Mouse (Mus musculus) layer of hippocampus, postnatal 10 days (tissue): ENCODE data around the gene Serpinb6a. TPM values are rescaled to one million over a fixed set of nuclear protein-coding genes. Genes with fewer than 3 reads are reported as not detected.
A peak's percentile ranks its signal among the peaks of the same experiment; 100 is the strongest.
"Not testable (repeated sequence)": the region's sequence is repeated elsewhere in the genome, so short reads cannot be mapped to it uniquely, and the experiment has no call there.

Source experiments
- DNase-seq, 2 experiments: peaks; one replicate each; pipeline ENCODE4 v3.0.0; 2021; ENCODE audit warnings: low spot score in 2 of 2
- total RNA-seq, 2 experiments: library from RNA; stranded (reverse); gene quantifications; 2 replicates each; pipeline ENCODE4 v1.2.3; 2021

Gene Serpinb6a
- total RNA-seq, 2 experiments from 2014 or later: 49.6 to 52.9 TPM

DNA sequence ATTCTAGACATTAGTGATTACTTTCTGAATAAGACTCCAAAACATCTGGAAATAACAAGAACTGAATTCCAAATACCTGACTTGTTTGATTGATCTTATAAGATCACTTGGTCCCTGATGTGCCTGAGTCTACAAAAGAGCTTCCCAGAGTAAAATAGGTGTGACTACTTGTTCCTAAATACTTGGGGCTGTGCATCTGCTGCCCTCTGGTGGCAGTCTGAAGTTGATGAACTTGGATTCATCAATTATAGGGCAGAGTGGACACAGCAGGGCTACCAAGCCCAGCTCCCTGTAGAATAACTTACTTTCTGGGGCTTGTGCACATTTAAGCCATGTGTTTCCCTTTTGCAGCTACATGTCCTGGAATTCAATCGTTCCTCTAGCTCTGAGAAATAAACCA lies 7.4 kb downstream of the Serpinb6a start:
- DNase-seq: peak; percentile 68 to 74

DNA sequence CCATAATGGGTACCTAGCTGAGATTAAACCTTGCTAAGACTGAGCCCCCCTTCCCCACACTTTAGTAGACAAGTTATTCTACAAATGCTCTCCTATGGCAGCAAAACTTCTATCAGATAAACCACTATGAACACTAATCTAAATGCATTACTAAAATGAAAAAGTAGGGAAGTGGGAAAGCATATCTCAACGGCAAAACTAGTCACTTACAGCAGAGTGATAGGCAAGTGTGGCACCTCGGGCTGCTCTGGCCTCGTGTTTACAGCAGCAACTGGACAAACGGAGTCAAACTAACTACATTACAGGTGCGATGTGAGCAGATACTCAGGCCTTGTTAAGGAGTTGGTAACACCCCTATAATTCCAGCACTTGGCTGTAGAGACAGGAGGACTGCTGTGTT lies 13.0 kb downstream of the Serpinb6a start:
- no peak for DNase-seq

DNA sequence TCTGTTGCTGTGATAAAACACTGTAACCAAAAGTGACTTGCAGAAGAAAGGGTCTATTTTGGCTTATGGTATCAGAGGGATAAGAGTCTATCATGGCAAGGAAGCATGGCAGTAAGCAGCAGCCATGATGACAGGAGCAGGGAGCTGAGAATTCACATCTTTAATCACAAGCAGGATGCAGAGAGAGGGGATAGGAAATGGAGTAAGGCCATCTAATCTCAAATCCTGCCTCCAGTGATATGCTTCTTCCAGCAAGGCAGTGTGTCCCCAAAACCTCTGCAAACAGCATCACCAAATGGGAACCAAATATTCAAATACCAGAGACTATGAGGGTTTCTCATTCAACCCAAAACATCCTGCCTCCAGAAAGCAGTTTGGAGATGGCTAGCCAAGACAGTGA lies 36.0 kb downstream of the Serpinb6a start:
- no peak for DNase-seq

DNA sequence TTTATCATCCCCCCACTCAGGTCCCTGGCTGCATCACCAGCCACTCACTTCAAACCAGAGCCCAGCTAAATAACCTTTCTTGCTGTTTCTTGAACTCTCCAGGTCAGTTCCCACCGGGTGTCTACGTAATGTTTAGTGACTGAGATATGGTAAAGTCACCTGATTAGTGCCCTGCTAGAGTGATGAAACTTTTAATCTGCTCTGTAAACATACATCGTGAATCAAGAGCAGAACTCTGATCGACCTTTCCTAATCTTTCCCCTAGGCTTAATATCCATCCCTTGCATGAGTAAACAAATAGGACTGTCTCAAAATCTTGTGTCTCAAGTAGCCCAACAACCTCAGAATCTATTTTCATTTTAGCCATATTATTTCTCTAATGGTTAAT lies 36.6 kb downstream of the Serpinb6a start:
- no peak for DNase-seq

DNA sequence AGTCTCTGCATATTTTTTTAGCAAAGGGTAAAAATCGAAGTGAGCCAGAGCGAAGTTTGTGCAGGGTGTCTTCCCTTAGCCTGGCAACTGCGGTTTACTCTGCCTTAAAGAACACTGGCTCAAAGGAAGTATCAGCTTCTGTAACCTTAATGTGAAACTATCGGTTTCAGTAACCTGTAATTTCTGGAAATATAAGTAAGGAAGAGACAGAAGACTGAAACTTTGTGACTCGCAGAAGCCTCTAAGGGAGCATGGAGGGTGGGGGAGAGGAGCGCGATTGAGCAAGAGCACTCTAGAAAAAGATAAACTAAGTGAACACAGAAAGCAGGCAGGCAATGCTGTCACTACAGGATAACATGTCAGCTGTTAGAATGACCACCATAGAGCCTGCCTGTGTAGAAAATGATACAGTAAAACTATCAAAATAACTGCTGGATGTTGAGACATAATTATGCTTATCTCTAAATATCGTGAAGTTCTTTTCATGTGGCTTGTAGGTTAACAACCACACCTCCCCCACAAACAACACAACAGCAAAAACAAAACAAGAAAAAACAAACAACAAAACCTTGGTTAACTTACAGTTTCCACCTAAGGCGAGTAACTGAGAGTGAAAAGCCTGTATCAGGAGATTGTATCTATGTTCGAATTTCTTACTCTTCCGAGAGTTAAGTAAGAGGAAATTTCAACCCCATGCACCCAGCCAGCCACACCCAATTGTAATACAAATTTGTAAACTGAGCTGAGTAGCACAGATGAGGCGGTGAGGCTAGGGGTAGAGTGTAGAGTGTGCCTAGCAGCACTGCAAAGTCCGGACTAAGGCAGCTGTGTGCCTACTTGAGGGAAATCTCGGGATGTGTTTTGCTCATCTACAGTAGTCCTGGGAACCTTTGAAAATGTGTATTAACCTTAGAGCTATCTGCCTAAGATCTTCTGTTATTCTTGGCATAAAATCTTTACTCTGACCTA lies 37.3 kb downstream of the Serpinb6a start:
- DNase-seq: no peak

DNA sequence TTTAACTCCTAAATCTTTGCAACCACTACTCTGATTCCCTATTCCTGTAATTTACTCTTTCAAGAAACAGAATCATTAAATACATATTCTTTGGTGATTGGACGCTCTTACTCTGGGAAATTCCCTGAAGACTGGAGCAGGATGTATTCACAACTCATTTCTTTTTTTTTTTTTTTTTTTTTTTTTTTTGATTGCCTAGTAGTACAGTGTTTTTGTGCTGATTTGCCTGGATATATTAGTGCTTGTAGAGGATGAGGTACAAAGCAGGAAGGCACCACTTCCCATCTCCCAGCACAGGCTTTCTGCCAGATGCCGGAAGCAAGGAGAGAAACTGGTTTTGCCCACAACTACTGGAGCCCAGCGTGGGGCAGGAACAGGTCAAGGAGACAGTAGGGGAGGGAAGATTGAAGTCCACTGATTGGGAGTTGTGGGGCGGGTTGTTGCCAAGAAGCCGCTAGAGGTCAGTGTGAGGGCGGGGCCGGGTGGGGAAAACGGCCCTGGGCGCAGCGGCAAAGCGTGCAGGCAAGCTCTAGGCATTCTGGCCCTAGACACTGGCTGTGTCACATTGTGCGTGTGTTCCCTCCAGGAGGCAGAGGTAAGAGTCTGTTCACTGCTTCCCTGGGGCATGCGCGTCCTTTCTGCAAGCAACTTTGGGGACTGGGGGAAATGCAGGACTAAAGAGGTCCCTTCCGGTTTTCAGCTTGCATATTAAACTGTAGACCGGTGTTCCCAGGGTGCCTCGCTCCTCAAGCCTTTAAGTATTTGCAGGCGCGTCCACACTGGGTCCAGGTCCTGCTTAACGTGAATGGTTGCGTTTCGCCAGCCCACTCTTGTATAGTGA lies 38.2 kb downstream of the Serpinb6a start, which contains the start of gene Nqo2:
Gene Nqo2 (plus strand): TSS at position 482 of the 841 bp plus-strand sequence.
- peak; percentile 62 to 64 for DNase-seq

DNA sequence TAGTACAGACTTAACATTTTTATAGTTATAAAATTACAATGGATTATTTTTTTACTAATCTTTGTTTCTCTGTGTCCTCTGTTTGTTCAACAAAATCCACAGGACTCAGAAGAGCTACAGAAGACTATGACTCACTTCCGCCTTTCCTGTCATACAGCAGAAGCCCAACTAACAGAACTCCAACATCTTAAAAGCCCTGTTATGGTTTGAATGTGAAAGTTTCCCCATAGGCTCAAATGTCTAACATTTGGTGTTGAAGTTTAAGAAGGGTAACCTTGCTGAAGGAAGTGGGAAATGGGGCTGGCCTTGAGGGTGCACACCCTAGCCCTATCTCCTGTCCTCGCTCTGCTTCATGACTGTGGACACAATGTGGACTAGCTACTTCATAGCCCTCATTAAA lies 42.8 kb downstream of the Serpinb6a start:
- DNase-seq: no peak

DNA sequence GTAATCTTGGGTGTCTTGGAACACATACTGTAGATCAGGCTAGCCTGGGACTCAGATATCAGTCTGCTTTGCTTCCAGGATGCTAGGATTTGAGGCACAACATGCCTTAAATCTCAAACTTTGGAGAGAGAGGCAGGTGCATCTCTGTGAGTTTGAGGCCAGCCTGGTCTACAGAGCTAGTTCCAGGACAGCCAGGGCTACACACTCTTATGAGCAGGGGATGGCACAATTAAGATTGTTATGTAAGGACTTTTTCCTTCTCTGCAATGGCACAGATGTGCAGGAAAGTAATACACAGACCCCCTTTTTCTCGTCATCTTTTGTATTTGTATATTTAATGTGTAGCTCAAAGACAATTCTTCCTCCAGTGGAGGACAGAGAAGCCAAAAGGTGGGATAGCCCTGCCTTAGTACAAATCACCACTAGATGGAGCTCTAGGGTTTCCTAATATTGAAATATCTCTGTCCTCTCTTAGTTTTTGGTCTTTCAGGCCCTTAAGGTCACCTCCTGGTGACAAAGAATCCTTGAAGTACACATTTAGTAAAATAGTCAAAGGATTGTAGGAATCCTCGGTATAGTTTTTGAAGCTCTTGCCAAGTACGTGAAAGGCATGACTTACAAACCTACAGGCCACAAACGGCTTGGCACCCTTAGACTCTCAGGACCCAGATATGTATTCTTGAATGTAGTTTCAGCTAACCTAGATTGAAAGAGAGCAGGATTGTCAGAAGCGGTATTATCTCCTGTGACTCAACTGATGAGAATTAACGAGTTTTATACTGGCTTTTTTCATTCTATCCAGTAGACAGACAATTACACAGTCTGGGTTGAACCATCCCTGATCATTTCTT lies 45.8 kb downstream of the Serpinb6a start:
- no peak for DNase-seq

DNA sequence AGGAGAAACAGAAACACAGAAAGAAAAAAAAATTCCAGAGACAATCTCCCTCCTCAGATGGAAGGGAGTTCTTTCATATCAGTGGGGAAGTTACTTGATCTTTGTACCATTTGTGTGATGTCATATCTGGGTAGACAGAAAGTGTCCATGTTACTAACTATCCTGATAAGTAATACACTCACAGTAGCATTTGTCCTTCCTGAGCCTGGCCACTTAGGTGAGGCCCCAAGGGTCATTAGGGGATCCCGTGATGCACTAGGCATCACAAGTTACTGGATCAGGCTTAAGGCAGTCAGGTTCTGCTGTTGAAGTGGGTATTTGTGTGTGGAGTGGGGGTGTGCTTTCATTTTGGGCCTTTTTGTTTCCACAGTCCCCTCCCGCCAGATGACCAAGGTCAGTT lies 49.6 kb downstream of the Serpinb6a start:
- no peak for DNase-seq

DNA sequence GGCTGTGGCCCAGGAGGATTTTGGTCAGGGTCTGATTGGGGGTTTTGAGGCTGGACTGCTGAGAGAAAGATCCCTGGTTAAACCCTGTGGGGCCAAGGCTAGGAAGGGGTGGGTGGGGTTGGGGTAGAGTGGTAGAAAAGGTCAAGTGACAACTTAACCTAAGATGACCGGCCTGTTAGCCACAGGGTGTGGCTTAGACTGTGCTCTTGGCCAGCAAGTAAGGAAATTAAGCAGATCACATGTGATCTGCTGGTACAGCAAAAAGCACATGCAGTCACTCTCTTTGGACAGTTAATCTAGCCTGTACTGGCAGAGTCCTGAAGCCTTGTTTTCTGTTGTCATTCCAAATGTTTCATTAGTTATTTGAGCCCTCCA lies 50.5 kb downstream of the Serpinb6a start:
- no peak for DNase-seq

DNA sequence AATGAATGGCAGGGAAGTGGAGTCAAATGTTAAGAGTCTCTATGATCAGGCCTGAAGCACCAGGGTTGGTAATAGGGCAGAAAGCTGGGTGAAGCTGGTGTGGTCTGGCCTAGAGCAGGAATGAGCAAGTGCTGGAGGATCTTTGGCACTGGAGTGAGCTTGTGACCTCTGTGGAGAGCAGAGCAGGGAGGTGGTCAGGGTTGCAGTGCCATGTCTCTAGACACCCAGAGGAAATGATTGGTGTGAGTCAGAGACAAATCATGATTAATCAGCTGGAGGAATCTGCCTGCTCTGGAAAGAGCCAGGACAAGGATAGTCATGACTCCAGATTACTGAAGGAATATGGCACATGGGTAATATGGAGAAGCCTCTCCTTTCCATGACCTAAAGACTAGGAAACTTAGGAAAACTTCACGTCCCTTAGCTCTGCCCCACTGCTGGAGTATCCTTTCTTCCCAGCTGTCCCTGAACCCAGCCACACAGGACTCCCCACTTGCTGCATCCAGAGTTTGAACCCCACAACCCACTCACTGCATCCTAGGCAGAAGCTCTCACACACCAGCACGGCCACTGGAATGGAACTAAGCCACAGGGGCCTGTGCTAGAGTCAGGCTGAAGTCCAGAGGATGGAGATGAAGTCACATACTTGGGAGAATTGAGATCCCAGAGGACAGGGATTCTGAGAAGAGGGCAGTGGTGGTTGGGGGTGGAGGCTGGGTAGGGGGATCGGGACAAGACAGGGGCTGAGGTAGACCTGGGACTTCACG lies 51.1 kb downstream of the Serpinb6a start:
- DNase-seq: no peak

DNA sequence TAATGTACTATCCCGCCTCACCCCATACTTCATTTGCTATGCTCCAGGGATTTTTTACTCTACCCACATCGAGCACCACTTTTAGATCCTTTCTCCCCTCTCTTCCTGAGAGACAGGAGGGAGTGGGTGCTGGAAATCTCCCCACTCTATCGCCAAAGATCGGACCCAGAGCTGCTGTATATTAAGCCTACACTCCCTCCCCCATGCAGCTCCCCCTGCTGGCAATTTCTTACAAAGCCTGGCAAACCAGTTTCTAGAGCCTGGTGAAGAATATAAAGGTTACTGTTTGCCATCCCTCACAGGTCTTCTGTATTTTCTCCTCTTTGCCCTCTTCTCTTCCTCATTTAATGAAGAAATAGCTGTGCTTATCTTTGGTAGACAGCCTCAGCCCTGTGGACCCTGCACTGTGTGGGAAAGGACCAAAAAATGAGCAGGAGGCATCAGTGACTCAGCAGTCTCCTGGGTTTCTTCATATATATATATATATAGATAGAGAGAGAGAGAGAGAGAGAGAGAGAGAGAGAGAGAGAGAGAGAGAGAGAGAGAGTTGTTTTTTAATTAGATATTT lies 60.3 kb downstream of the Serpinb6a start:
- peak in 1 of 2 experiments; percentile 29 for DNase-seq

DNA sequence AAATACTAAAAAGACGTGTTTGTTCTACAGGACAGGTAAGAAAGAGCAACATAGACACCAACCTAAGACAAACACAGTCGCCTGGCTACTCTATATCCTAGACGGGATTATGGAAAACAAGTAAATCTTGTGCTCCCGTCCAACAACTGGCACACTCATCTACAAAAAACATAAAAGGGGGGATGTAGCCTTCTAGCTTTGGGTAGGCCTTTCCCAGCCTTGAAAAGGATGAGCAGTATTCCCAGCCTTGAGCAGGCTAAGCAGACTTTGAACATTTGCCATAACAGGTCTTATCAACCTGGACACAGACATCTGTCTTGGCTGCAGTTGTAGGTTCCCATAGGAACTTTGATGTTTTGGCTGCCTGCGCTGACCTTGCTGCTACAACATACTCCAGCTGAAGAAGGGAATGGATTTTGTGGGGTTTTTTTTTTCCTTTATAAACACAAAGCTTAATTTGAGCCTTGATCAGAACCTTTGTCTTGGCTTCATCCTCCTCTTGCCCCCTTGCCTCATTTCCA lies 61.2 kb downstream of the Serpinb6a start:
- DNase-seq: no peak

DNA sequence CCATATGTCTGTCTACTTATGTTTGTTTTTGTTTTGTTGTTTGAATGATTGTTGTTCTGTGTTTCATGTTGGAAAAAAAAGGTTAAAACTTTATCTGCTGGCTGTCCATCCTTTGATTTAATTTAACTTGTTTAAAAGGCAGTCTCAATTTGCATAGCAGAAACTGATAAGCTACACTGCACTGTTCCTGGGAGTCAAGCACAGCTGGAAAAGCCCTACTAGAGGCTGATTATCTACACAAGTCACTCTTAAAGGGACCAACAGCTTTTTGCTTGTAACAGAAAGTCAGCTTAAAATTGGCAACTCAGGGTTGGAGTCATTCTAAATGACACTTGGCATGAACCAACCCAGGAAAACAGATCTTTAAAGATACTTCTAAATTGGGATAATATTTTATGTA lies 65.0 kb downstream of the Serpinb6a start:
- not testable (repeated sequence) for DNase-seq

DNA sequence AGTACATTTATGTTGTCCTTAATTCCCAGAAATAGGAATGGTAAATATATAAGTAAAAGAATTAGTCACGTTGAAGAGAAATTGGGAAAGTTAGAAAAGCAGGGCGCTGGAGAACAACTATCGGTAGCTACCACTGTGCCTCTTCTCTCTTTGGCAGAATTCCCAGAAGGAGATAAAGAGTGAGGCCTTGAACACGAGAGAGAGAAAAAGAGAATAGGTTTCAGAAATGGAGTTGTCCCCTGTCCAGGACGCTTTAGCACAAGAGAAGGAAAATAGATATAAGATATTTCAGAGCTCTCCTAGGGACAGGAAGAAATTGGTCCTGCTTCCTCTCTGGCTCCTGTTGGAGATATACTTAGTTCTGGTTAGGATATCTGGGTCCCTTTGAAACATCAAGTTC lies 65.4 kb downstream of the Serpinb6a start:
- DNase-seq: no peak

DNA sequence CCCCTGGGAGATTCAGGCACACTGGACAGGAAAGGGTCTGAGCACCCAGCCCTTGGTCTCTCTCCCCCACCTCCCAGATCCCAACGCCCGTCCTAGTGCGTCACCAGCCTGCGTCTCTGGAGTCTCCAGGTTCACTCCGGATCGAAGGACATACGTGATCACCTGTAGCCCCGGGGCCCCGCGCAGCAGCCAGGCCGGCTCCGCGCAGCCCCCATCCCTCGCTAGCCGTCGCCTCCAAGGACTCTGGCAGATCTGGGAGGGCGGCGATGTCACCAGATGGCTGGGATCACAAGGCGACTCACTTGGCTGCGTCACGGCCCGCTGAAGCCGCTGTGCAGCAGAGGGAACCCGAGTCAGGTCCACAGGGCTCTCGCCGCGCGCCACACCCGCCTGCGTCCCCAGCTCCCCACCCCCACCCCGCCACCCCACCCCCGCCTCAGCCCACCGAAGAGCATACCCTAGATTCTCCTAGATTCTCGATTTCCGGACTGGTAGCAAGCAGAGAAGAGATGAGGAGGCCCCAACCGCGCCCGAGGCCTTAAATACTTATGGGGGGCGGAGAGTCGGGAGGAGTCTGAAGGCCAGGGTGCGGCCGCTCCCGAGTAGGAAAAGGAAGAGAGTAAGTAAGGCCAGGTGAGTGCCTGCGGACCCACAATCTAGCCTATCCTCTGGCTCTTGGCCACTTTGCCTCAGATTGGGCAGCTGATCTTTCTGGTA lies 67.0 kb downstream of the Serpinb6a start:
- peak; percentile 50 to 56 for DNase-seq

DNA sequence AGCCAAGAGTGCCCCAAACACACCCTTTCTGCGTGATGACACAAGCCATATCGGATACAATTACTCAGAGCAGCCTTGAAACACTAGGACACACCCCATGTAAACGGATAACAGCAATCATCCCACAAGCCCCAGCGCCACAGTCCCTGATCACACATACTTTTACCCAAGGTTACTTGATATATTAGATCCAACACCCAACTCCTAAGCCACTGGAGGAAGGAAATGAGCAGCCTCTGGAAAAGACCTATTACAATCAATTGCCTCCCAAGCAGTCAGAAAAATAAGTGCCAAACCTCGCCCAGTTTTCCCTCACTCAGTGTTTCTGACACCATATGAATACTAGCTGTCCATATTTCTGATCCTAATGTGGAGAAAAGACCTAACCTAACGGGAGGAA lies 67.9 kb downstream of the Serpinb6a start:
- no peak for DNase-seq

DNA sequence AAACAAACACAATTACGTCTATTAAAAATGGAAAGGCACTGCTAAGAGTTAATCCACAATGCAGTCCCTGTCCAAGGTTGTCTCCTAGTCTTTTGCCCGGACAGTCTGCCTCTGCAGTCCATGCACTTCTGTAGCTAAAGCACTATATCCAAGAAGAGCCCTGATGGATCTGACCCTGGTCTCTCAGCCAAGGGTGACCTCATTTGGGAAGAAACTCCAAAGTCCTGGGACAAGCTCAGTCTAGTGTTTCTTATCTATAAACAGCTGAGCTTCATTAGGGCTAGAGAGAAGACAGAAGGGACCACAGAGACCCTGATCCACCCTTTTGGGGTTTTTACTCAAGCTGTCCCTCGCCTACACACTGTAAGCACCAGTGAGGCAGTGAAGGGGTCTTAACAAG lies 71.7 kb downstream of the Serpinb6a start:
- DNase-seq: no peak

DNA sequence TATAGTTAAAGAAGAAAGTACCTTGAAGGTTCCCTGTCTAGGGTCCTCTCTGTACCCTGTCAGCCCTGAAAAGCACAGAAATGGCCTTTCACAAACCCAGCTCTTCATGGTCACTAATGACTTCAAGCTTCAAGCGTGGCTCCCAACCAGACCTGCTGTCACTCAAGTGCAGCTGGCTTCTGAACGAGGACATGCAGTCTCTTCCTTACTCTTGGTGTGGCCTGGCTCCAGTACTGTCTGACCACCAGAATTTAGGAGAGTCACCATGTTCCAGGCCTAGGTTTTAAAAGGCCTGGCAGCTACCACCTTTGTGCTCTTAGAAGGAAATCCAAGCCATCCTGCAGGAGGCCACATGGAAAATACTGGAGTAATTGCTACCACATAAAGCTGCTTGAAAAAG lies 72.3 kb downstream of the Serpinb6a start:
- no peak for DNase-seq
